Mouse (Mus musculus): ENCODE measurements around the gene Thpo. TPM values are rescaled to one million over a fixed set of nuclear protein-coding genes. Genes with fewer than 3 reads are reported as not detected.

Gene Thpo
- total and polyA plus RNA-seq, 3 experiments, result 0.08 to 1.0 (median 0.19) TPM

DNA sequence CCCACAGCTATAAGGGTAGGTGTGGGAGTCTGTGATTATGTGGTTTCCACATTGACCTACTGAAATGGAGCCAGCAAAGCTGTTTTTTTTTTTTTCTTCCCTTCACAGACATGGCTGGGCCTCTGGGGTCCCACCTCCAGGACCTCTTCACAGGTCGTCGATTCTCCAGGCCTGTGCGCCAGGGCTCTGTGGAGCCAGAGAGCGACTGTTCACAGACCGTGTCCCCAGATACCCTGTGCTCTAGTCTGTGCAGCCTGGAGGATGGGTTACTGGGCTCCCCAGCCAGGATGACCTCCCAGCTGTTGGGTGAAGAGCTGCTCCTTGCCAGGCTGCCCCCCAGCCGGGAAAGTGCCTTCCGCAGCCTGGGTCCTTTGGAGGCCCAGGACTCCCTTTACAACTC lies 33.0 kb downstream of the Thpo start:
- peak overlapping the region; percentile 42 for H3K9ac ChIP-seq (ENCODE audit: insufficient read depth, low read depth)
- DNase-seq (ENCODE audit: extremely low read depth), result no peak
- in situ Hi-C loops (cut with MboI; ENCODE audit: low pct_ligation_motif_present, low pct_unique_long_range_greater_than_20kb, low sequenced_read_pairs) (no loop called here), dilution Hi-C loops (cut with MboI; ENCODE audit: extremely low pct_ligation_motif_present, extremely low pct_unique_long_range_greater_than_20kb, low sequenced_read_pairs) (no loop called here)
- H3K27me3 ChIP-seq (replicated peaks), result no peaks in the 10 kb centered on the region
- peak overlapping the region; percentile 39 to 49 (median 45) for H3K4me3 ChIP-seq (replicated peaks in 1 of 3; ENCODE audit: low read depth in 2 of 3, low read length in 2 of 3, poor library complexity in 1 of 3)
- peak overlapping the region; percentile 62 for H3K27ac ChIP-seq (ENCODE audit: insufficient read depth, low read depth)
- no peaks in the 10 kb centered on the region for H3K9me3 ChIP-seq (replicated peaks; ENCODE audit: low read length)
- H3K79me2 ChIP-seq (replicated peaks; ENCODE audit: control insufficient read depth, extremely low read depth, insufficient read depth, poor library complexity, severe bottlenecking), result no peaks in the 10 kb centered on the region
- peak overlapping the region; percentile 83; the same call in 1 of the 2 replicates for H3K4me2 ChIP-seq (ENCODE audit: insufficient read depth, low read depth, poor library complexity, severe bottlenecking)
- H3K36me3 ChIP-seq (replicated peaks in 1 of 2; ENCODE audit: control insufficient read depth in 1 of 2, insufficient read depth in 1 of 2, low read length in 1 of 2), result peaks cover 0 to 20% of the 10 kb centered on the region in 2 experiments
- no peak for TF ChIP-seq MEF2A (IDR thresholded peaks at IDR 0.05; ENCODE audit: borderline replicate concordance, low read depth, low read length)
- no peak for TF ChIP-seq MYC (IDR thresholded peaks at IDR 0.05; ENCODE audit: low read depth, low read length)
- TF ChIP-seq IRF4 (IDR thresholded peaks at IDR 0.05; ENCODE audit: low read depth, low read length), result no peak
- TF ChIP-seq TBP (conservative IDR thresholded peaks at IDR 0.05; ENCODE audit: low read depth, low read length), result no peak
- TF ChIP-seq JUND (conservative IDR thresholded peaks at IDR 0.05; ENCODE audit: low read depth, low read length), result no peak
- peak; percentile 68; the same call in 1 of the 2 replicates for TF ChIP-seq ZNF384 (IDR thresholded peaks at IDR 0.05; ENCODE audit: low read depth, low read length)
- no peak for TF ChIP-seq CHD2 (IDR thresholded peaks at IDR 0.05; ENCODE audit: low read length)
- TF ChIP-seq EP300 (IDR thresholded peaks at IDR 0.05; ENCODE audit: low read length), result no peak
- H3K4me1 ChIP-seq (ENCODE audit: control insufficient read depth in 1 of 2, insufficient read depth in 2 of 2), result peaks cover 13 to 52% of the 10 kb centered on the region in 2 experiments

DNA sequence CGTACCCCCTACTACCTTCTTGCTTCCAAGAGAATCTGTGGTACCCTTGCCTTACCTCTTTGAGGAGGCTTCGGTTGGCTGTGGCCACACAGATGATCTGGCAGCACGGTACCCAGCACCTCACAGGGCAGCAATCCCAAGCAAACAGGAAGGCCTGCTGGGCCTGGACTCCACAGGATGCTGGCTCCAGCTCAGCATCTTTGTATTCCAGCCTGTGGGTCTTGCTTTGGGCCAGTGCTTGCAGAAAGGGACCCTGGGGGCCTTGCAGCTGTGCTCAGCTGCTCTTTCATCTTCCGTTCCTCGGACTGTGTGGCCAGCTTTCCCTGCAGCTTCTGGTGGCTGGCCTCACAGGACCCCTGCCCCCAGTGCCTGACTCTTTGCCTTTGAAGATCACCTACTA lies 34.3 kb downstream of the Thpo start:
- no peak overlapping the region for H3K9ac ChIP-seq (ENCODE audit: insufficient read depth, low read depth)
- H3K4me3 ChIP-seq (replicated peaks in 1 of 3; ENCODE audit: low read depth in 2 of 3, low read length in 2 of 3, poor library complexity in 1 of 3), result no peak overlapping the region
- no peak for DNase-seq (ENCODE audit: extremely low read depth)
- no peaks in the 10 kb centered on the region for H3K27me3 ChIP-seq (replicated peaks)
- dilution Hi-C loops (cut with MboI; ENCODE audit: extremely low pct_ligation_motif_present, extremely low pct_unique_long_range_greater_than_20kb, low sequenced_read_pairs) (no loop called here), in situ Hi-C loops (cut with MboI; ENCODE audit: low pct_ligation_motif_present, low pct_unique_long_range_greater_than_20kb, low sequenced_read_pairs) (no loop called here)
- no peak overlapping the region for H3K4me2 ChIP-seq (ENCODE audit: insufficient read depth, low read depth, poor library complexity, severe bottlenecking)
- no peaks in the 10 kb centered on the region for H3K79me2 ChIP-seq (replicated peaks; ENCODE audit: control insufficient read depth, extremely low read depth, insufficient read depth, poor library complexity, severe bottlenecking)
- H3K27ac ChIP-seq (ENCODE audit: insufficient read depth, low read depth), result no peak overlapping the region
- peaks cover 13 to 40% of the 10 kb centered on the region in 2 experiments for H3K4me1 ChIP-seq (ENCODE audit: control insufficient read depth in 1 of 2, insufficient read depth in 2 of 2)
- peaks cover 0 to 28% of the 10 kb centered on the region in 2 experiments for H3K36me3 ChIP-seq (replicated peaks in 1 of 2; ENCODE audit: control insufficient read depth in 1 of 2, insufficient read depth in 1 of 2, low read length in 1 of 2)
- no peaks in the 10 kb centered on the region for H3K9me3 ChIP-seq (replicated peaks; ENCODE audit: low read length)
- TF ChIP-seq HCFC1 (IDR thresholded peaks at IDR 0.05; ENCODE audit: low read depth, low read length) (no peak), PAX5 (IDR thresholded peaks at IDR 0.05; ENCODE audit: low read length) (no peak), TCF12 (IDR thresholded peaks at IDR 0.05; ENCODE audit: low read depth, low read length) (no peak), NELFE (IDR thresholded peaks at IDR 0.05; ENCODE audit: low read depth, low read length) (no peak), CHD1 (IDR thresholded peaks at IDR 0.05; ENCODE audit: low read depth, low read length) (no peak), RCOR1 (conservative IDR thresholded peaks at IDR 0.05; ENCODE audit: low read depth, low read length) (no peak), POLR2A (IDR thresholded peaks at IDR 0.05; ENCODE audit: low read depth, low read length) (no peak), SMC3 (IDR thresholded peaks at IDR 0.05; ENCODE audit: low read depth, low read length) (no peak), TBP (conservative IDR thresholded peaks at IDR 0.05; ENCODE audit: low read depth, low read length) (no peak), MEF2A (IDR thresholded peaks at IDR 0.05; ENCODE audit: borderline replicate concordance, low read depth, low read length) (no peak), EP300 (IDR thresholded peaks at IDR 0.05; ENCODE audit: low read length) (no peak)
